Mouse (Mus musculus): Measurements from ENCODE around the gene Gsdma2.
"Not testable (repeated sequence)": the region's sequence is repeated elsewhere in the genome, so short reads cannot be mapped to it uniquely, and the experiment has no call there.

Gene Gsdma2

DNA sequence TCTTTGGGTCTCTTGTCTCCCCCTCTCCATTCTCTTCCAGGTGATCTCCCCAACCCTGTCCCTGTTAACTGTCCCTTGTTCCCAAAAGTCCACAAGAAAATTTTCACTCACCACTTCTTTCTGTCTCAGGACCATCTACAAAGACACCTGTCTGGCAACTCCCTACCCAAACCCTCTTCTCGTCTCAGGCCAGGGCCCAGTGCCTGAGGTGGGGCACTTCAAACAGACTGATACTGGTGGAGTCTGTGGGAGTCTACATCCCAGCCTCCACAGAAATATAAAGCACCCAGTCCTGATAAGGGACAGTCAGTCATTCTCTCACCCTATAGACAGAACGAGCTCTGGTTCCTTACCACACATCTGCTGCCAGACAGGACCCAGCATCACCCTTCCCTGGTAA is at the start of gene Gsdma2:
TSS of gene Gsdma2 (plus strand) at position 301 of the 400 bp plus-strand sequence.
- DNase-seq (ENCODE audit: low read depth, low spot score): no peak

- peak; percentile 71 for DNase-seq (ENCODE audit: low read depth, low spot score)
Observed at GRCm38 (mm10) chr11:98597363-98597762, 49.2 kb upstream of the Gsdma2 start.

DNA sequence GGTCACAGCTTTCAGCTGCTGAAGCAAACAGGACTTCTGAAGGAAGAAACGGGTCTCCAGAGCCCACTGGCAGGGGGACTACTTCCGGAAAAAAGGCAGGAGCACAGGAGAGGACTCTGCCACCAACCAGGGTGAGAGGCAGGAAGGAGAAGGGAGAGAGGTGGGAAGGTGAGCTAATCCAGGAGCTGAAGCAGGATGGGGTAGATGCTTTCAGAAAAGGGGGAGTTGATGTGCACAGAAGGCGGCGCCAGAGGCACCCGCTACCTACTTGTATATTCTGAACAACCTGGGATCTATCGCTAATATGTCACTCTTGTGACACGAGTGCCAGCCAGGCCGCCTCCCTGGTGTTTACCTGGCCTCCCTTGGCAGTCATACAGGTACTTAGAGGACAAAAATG is 48.6 kb upstream of the Gsdma2 start, which contains the start of gene Lrrc3c:
TSS of gene Lrrc3c (plus strand) at position 301 of the 400 bp plus-strand sequence.
- DNase-seq (ENCODE audit: low read depth, low spot score): no peak

DNA sequence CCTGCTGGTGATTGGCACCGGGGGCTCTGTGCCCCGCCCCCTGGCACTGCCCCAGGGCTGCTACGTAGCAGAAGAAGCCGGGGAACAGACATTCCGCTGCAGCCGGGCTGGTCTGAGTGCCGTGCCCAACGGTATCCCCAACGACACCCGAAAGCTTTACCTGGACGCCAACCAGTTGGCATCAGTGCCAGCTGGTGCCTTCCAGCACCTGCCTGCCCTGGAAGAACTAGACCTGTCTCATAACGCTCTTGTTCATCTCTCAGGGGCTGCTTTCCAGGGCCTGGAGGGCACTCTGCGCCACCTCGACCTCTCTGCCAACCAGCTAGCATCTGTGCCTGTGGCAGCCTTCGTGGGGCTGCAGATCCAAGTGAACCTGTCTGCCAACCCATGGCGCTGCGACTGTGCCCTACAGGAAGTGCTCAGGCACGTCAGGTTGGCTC is 47.7 kb upstream of the Gsdma2 start:
- DNase-seq (ENCODE audit: low read depth, low spot score): peak; percentile 74

- DNase-seq (ENCODE audit: low read depth, low spot score): peak; percentile 17
Observed at GRCm38 (mm10) chr11:98599291-98599690, 47.3 kb upstream of the Gsdma2 start.

GRCm38 (mm10) chr11:98602090-98602690 is 44.4 kb upstream of the Gsdma2 start:
- no peak for DNase-seq (ENCODE audit: low read depth, low spot score)

DNA sequence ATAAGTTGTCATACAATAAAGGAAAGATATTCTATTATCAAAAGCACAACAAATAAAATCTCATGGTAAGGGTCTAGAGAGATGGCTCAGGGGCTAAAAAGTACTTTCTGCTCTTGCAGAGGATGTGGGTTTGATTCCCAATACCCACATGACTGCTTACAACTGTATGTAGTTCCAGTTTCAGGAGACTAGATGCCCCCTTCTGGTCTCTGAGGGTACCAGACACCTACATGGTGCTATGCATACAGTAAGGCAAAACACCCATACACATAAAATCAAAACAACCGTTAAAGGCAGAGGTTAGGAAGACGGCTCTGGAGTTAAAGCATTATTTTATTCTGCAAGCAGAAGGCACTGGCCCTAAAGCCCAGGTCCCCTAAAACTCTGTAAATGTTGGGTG is 42.6 kb upstream of the Gsdma2 start:
- DNase-seq (ENCODE audit: low read depth, low spot score): no peak

DNA sequence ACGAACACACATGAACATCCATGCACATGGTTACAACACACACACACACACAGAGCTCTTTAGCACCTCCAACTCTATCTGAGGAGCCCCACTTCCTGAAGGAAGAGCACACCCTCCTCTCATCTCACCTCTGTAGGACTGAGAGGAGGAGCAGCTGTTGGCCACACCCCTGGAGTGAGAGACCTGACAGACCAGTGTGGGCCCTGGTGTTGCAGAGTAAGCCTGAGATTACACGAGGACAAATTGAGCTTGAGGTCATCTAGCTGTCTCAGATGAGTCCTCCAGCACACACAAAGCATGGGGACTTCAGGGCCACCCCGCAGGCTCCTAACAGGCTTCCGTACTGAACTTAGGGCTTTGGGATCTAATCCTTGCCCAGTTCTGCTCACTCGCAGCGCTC is 41.6 kb upstream of the Gsdma2 start:
- DNase-seq (ENCODE audit: low read depth, low spot score): not testable (repeated sequence)

DNA sequence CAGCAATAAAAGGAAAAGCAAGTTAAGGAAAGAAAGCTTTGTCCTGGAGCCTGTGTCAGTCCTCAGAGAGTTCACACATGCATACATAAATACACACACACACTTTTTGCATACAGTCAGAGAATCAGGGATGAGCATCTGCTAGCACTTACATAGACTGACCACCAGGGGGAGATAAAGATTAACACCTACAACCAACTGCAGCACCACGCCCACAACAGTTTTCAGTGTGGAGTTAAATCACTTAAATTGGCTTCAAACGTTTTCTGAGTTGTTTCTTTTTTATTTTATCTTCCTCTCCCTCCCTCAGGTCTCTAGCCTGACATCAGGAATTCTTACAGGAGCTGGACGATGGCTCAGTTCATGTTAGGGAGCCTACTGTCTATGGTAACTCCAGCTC is 39.8 kb upstream of the Gsdma2 start:
- peak; percentile 75 for DNase-seq (ENCODE audit: low read depth, low spot score)

- DNase-seq (ENCODE audit: low read depth, low spot score): no peak
Observed at GRCm38 (mm10) chr11:98620791-98621190, 25.8 kb upstream of the Gsdma2 start.

DNA sequence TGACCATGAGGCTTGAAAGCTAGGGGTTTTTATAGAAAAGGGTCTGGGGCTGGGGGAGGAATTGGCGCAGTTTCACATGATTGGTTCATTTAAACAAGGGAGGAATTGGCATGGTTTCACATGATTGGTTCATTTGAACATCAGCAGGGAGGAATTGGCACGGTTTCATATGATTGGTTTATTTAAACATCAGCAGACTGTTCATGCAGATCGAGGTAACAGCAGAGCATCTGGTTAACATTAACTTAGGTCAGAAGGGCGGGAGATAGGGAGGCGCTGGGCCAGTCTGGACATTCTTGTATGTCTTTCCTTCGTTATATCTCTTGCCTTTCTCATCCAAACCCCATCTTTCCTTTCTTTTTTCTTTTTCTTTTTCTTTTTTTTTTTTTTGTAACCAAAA is 22.6 kb upstream of the Gsdma2 start:
- not testable (repeated sequence) for DNase-seq (ENCODE audit: low read depth, low spot score)

DNA sequence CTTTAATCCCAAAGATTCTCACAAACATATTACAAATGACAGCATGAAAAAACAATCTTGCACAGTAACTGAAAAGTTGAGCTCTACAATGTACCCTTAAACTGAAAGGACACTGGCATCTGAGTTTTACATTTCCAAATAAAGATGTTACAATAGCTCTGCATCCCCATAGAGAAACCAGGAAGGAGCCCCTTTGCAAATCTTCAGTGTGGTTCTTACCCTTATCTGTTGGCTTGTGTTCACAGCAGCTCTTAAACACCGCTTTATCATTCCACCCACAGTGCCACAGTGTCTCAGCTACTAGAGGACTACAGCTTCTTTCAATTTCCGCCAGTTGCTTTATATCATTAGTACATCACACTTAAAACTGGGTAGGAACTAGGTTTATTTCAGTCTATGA is 22.2 kb upstream of the Gsdma2 start:
- not testable (repeated sequence) for DNase-seq (ENCODE audit: low read depth, low spot score)

- DNase-seq (ENCODE audit: low read depth, low spot score): no peak
Observed at GRCm38 (mm10) chr11:98625611-98626410, 20.7 kb upstream of the Gsdma2 start, which contains the start of the genes Gm12355 and Gsdma3. Gene Gm12355, minus strand, starts transcription at chr11:98625661. Gene Gsdma3, plus strand, starts transcription at chr11:98626360.

DNA sequence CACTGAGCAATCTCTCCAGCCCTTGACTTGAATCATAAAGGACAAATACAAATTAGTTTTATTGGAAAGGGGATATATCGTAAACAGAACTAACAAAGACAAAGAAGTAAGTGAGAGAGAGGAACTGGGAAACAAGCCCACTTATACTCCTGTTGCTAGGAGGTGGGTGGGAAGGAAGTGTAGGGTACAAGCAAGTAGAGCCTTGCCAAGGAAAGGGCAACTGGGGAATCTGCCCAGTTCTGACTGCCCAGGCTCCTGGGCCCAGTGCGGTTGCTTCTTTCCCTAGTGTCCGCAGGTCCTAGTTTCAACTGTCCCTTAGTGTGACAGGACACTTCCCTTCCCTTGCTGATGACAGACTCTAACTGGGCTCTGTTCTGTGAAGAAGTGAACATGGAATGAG is 17.9 kb upstream of the Gsdma2 start:
- DNase-seq (ENCODE audit: low read depth, low spot score): peak; percentile 6

GRCm38 (mm10) chr11:98630646-98631045 is 15.9 kb upstream of the Gsdma2 start:
- peak; percentile 3 for DNase-seq (ENCODE audit: low read depth, low spot score)

- peak; percentile 9 for DNase-seq (ENCODE audit: low read depth, low spot score)
Observed at GRCm38 (mm10) chr11:98635312-98635970, 11.1 kb upstream of the Gsdma2 start.

- no peak for DNase-seq (ENCODE audit: low read depth, low spot score)
Observed at GRCm38 (mm10) chr11:98637501-98637900, 9.1 kb upstream of the Gsdma2 start.

- no peak for DNase-seq (ENCODE audit: low read depth, low spot score)
Observed at GRCm38 (mm10) chr11:98640091-98640490, 6.5 kb upstream of the Gsdma2 start.

GRCm38 (mm10) chr11:98644757-98645156 is 1.8 kb upstream of the Gsdma2 start:
- DNase-seq (ENCODE audit: low read depth, low spot score): no peak

GRCm38 (mm10) chr11:98645946-98646345 is 613 bp upstream of the Gsdma2 start:
- DNase-seq (ENCODE audit: low read depth, low spot score): no peak

- peak; percentile 48 for DNase-seq (ENCODE audit: low read depth, low spot score)
Observed at GRCm38 (mm10) chr11:98655076-98655475, 8.5 kb downstream of the Gsdma2 start.

- peak; percentile 85 for DNase-seq (ENCODE audit: low read depth, low spot score)
Observed at GRCm38 (mm10) chr11:98660517-98660916, 14.0 kb downstream of the Gsdma2 start.
